Mouse (Mus musculus): ENCODE data around the gene Gstm2.
"Not testable (repeated sequence)": the region's sequence is repeated elsewhere in the genome, so short reads cannot be mapped to it uniquely, and the experiment has no call there.

The Gstm2 gene

DNA sequence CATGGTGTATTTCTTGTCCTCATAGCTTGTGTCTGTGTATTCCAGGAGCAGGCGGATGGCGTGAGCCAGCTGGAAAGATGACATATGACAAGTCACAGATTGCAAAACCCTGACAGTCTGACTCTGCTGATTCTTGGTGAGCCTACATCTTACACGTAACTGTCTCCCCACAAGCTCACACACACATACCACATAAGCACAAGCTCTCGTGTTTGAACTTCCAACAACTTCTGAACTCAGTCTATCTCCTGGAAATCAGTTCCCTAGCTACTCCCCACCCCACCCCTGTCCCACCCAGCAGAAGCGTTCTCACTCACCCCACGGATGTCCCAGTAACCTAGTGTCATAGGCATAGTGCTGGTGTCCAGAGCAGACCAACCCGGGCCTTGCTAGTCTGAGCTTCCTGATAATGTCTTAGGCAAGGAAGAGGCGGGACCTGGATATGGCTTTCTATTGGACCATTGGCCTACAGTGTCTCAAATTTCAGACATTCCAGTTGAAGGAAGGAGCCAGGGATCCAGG lies at the start of gene Gstm2:
Gene Gstm2 (minus strand): TSS at position 413 of the 522 bp plus-strand sequence.
- DNase-seq (ENCODE audit: low spot score): peak; percentile 89

DNA sequence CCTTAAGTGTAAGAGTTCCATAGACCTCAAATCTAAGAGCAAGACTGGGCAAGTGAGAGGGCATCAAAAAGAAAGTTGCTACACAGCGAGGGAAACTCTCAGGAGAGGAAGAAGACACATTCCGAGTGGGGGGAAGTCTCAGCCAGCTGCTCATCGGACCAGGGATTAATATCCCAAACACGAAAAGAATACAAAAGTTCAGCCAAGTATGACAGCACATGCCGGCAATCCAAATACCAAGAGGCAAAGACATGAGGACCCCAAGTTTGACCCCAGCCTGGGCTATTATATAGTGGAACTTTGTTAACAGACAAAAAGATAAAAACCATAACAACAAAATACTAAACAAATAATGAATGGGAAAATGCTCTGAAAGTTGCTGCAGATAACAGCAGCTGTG lies 46.9 kb upstream of the Gstm2 start:
- no peak for DNase-seq (ENCODE audit: low spot score)

DNA sequence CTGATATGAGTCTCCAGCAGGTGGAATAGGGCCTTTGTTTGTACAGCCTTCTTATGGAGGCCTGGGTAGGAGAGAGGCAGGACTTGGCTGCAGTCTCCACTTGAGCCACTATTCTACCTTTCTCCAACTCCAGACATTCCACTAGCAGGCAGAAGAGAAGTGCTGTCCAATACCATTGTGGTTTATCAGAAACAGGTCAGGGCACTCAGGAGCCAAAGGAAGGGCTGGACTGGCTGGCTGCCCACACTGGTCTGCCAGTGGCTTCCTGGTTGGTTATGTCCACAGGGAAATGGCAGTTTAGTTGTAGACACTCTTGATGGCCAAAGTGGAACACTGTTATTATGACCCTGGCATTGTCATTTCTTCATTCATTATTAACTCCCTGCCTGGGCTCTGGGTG lies 45.9 kb upstream of the Gstm2 start:
- no peak for DNase-seq (ENCODE audit: low spot score)

DNA sequence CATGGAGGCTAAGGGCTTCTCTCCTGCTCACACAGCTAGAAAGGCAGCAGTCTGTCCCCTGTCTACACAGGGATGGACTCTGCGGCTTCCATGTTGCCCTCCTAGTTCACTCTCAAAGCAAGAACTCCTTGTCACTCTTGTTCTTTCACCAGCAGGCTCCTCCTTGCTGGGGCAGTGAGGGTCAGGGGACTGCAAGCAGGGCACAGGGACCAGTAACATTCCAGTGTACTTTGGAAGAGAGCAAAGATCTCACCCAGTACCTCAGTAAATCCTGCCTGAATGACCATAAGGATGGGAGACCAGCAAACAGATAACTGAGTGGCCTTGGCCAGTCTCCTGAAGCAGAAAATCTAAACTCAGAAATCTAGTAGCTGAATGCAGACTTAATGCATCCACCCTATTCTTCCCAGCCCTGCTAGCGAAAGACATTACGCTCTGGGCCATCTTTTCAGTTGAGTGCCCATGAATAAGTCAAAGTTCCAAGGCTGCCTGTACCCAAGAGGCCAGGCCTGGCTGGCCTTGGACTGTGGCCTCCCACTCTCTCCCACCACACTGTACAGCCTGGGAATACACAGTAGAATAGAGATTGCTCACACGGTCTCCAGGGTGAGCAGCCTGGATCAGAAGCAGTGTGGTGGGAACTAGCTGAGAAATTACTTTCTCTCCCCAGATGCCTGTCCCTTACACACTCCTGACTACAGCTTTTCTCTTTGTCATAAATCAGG lies 42.5 kb upstream of the Gstm2 start:
- DNase-seq (ENCODE audit: low spot score): no peak

DNA sequence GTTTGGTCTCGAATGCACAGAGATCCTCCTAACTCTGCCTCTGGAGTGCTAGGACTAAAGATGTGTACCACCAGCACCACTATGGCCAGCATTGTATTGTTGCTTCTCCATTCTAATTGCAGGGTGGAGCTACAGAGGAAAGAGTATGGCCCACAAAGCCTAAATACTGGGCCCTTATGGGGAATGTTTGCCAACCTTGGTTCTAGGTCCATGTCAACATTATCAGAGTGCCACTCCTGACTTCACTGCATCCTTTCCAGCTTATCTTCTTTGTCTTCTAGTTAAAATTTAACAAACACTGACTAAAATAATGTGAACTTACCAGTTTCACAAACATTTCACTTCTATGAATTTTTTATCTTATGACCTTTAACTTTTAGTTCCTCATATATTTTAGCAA lies 40.3 kb upstream of the Gstm2 start:
- no peak for DNase-seq (ENCODE audit: low spot score)

DNA sequence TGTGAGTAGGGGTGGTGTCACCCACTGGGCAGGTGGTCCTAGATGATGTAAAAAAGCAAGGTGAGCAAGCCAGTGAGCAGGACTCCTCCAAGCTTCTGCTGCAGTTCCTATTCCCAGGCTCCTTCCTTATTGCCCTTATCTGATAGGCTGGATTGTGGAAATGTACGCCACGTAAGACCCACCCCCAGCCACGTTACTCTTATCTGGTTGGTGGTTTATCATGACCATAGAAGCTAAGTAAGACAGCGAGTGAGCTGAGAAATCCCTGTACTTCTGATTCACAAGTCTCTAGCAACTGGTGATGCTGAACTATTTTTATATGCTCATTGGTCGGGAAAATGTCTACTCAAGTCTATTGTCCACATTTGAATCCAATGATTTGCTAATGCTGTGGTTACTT lies 39.8 kb upstream of the Gstm2 start:
- DNase-seq (ENCODE audit: low spot score): peak; percentile 44

DNA sequence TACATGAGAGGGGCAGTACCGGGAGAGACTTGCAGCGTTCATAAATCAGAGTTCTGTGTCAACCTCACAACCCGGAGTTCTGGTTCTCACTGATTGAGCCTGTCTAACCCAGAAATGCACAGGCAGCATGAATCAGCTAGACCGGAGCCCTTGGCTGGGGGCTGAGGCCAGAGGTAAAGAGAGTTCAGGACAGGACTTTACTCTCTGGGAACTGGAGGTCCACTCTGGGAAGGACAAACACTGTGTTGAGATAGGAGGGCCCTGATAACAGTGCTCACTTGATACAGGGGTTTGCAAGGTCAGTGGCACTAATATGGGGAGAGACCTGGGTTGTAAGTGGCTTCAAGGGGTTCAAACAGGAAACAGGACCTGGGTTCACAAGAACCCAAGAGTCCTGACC lies 39.1 kb upstream of the Gstm2 start:
- no peak for DNase-seq (ENCODE audit: low spot score)

DNA sequence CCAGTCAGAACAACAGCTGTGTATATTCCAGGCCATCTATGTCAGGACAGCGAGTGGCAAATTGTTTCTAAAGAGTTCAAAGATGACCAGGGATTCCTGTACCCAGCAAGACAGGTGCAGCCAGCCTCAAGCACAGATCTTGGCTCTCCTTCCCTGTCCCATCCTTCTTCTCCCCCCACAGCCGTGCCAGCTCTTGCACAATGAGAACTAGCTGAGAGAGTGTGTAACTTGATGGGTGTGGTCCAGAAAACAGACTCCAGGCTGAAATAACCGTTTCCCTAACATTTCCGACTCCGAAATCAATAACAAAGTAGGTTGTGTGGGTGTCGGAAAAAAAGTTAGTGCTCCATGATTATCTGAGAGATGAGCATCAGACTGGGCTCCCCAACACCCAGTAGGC lies 36.4 kb upstream of the Gstm2 start:
- DNase-seq (ENCODE audit: low spot score): peak; percentile 27

DNA sequence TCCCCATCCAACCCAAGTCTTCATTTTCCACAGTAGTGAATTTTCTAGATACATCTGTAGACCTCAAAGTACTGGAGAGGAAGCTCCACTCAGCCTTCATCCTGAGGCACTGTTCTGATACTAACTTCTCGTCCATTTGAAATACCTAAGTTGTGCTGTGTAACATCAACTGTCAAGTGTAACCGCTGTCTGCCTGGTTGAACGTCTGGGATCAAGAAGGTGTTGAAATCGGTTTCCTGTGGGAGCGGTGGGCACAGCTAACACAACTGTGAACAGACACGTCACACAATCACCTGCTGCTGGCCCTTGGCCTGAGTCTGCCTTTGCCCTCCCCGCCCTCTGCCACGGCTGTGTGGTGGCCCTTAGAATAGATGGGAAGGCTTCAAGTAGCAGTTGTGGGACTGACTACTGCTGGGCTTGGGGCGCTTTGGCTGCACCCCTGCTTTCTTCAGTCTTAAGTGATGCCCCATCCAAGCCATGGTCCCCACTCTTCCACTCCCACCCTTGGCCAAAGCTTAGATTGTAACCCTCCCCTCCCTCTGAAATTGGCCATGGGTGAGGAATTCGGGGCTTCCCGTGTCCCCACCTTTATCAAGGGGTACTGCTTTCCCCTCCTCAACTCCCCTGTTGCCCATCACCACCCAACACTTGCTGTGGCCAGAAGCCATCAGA lies 34.2 kb upstream of the Gstm2 start:
- not testable (repeated sequence) for DNase-seq (ENCODE audit: low spot score)

DNA sequence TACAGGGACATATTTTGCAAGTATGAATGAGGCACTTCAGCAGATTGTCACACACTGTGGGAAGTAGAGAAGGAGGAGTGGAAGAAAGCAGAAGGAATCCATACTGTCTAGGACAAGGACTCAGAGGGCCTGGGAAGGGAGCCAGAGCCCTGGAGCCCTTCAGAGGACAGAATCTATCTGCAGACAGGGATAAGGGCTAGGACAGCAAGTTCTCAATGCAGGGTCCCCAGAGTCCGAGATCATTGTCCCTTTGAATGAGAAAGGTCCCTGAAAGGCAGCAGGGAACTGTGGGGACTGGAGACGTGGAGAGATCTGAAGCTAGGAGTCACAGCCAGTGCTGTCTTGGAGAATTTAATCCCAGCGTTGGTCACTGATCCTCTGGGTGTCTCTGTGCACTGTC lies 33.0 kb upstream of the Gstm2 start:
- DNase-seq (ENCODE audit: low spot score): not testable (repeated sequence)

DNA sequence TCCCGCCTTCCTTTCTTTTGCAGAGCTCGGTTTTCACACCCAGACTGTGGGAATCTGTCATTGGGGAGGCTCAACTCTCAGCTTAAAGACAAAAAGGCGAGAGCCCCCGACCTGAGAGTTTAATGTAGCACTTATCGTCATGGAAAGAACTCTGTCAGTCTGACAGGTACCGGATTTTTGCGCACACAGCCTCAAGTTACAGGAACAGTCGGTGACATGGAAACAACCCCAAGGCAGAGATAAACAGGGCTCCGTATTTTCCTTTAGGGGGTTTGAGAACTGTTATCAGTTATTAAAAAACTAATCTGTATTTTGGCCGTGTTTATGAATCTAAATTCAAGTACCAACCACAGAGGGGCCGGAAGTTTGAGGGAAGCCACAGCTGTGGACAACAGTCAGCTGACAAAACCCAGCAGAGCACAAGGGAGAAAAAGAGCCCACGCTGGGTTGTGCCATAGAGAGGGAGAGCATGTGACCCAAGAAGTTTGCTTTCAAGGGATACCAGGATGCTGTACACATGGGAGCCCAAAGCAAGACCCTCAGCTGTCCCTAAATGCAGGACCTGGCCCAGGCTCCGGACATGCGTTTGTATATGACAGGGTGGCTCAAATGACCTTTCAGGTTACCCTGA lies 32.1 kb upstream of the Gstm2 start:
- DNase-seq (ENCODE audit: low spot score): no peak

DNA sequence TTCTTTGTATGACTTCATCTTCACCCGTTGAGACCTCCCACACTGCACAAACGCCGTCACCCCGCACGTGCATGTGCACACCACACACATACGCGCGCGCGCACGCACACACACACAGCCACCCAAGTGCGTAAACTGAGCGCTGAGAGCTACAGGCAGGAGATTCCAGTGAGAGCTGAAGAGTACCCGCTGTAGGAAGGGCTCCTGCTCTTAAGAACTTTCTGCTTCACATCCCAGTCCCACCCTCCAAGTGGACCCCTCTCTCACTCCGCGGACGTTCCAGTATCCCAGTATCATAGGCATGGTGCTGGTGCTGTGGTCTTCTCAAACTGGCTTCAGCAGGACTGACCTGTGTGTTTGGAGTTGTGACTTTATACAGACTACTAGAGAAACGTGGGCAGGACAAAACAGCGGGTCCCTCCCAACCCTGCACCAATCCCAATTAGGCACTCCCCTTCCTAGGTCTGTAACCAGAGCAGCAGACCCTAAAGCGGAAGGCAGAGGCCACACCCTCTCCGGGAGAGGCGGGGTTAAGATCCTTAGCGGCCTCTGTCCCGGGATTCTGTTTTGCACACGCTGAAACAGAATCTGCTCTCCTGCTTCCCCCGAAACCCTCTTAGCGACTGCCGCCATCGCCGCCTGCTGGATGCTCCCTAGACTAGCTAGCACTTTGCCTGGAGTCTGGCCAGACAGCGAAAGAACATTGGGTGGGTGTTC lies 31.4 kb upstream of the Gstm2 start, which contains the start of gene Gstm1:
Gene Gstm1 (minus strand): TSS at position 501 of the 717 bp plus-strand sequence.
- peak; percentile 97 for DNase-seq (ENCODE audit: low spot score)

DNA sequence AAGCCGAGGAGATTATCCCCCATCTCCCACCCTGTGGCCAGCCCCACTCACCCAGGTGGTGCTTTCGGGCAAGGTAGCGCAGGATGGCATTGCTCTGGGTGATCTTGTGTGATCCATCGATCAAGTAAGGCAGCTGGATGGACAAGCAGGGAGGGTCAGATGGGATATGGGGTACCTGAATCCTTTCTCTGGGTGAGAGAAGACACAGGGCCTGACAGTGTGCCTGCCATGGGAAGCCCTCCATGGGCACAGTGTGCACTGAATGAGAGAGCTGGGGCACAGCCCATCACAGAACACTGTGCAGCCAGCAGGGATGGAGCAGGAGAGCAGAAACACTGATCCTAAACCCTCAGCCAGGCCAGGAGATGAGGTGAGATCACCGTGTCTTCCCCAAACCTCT lies 30.2 kb upstream of the Gstm2 start:
- not testable (repeated sequence) for DNase-seq (ENCODE audit: low spot score)

DNA sequence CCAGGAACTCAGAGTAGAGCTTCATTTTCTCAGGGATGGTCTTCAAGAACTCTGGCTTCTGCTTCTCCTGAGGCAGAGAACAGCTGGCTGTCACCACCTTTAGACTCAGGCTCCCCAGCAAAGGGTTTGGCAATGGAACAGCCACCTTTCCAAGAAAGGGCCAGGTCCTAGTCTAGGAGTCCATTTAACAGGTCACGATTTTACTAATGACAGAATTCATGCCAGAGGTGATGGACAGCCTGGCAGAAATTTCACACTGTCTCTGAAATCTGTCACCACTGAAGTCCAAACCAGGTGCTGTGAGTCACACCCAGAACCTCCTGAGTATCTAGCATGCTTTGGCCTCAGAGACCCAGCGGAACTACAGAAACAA lies 28.7 kb upstream of the Gstm2 start:
- DNase-seq (ENCODE audit: low spot score): no peak

DNA sequence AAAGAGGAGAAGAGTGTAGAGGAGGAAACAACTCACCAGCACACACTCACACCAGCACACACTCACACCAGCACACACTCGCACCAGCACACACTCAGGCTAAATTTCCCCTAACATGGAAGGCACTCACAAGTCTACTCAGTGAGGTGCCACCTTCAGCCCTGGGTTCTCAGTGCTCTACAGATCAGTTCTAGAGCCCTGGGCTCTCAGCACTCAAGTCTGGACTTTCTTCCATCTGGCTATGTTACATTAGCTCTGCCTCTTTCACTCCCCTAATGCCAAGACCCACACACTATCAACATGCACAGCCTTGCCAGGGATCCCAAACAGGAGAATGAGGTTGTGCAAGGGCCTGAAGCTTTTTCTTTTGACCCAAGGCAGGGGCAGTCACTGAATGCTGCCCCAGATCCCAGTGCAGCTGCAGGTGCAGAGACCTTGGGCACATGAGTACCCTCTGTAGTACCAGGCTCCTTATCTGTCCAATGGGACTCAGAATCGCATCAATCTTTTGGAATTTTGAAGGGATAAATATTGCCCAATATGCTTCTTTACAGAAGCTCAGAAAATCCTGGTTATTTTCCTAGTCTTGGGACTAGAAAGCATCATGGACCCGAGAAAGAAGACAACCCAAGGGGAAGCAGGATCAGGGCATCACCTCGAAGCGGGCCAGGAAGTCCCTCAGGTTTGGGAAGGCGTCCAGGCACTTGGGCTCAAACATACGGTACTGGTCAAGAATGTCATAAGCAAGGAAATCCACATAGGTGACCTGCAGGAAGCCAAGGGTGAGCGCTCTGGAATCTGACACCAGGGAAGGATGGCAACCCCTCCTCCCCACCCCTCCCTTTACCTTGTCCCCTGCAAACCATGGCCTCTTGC lies 28.1 kb upstream of the Gstm2 start:
- peak; percentile 66 for DNase-seq (ENCODE audit: low spot score)

DNA sequence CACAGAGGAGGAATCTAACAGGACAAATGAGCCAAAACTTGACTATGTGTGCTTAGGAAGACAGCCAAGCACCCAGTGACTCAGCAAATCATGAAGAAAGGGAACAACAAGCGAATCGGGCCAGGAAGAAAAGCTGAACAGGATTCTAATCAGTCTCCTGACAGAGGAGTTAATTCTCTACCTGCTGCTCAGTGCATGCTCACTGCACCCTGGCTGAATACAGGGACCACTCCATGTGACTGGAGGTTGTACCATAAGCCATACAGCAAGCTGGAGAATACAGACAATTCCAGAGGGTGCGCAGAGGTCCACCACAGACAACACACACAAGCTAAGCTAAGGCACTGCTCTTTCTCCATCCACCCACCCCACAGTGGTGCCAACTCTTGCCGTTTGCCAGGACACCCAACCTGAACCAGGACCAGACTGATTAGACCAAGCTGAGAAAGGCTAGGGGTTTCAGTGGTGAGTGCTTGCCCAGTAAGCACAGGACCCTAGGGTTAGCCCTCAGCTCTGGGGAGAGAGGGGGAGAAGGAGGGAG lies 27.1 kb upstream of the Gstm2 start:
- peak; percentile 96 for DNase-seq (ENCODE audit: low spot score)

DNA sequence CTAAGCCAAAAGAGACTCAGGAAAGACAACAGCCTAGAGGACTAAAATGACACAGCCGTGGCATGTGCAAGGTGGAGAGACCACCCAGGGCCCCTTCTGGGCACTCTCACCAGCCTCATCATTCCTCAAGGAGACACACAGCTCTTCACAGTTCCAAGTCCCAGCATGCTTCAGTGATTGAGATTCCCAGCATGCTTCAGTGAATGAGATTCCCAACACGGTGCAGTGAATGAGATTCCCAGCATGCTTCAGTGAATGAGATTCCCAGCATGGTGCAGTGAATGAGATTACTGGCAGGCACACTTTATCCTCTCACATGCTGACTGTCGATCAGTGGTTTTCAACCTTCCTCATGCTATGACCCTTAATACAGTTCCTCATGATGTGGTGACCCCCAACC lies 25.3 kb upstream of the Gstm2 start:
- no peak for DNase-seq (ENCODE audit: low spot score)

DNA sequence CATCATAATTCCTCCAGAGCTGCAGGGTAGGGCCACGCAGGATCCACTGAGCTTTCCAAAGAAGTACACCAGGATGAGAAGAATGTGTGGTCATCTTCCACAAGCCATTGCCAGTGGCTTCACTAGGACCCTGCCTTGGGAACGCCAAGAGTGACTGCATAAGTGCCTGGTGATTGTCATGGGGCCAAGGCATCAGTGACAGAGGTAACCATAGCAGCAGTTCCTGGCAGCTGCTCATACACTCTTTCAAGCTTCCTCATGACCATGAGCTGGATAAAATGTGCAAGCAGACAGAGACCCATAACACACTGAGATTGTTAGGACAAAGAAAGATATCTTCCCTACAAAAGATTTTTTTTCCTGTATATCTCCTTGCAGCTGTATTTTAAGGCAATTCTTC lies 24.0 kb upstream of the Gstm2 start:
- DNase-seq (ENCODE audit: low spot score): peak; percentile 81

DNA sequence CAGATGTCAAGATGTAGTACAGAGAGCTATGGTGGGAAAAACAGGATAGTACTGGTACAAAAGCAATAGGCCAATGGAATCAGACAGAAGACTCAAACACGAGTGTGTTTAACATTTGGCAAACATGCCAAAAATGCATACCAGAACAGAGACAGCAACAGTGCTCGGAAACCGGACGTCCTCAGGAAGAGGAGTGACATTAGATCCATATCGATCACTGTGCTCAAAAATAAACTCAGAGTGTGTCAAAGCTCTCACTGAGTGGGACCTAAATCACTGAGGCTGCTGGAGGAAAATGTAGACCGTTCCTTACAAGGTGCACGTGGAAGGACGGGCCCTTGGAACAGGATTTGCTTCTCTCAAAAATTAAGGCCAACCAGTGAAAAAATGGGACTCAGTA lies 15.8 kb upstream of the Gstm2 start:
- DNase-seq (ENCODE audit: low spot score): no peak

DNA sequence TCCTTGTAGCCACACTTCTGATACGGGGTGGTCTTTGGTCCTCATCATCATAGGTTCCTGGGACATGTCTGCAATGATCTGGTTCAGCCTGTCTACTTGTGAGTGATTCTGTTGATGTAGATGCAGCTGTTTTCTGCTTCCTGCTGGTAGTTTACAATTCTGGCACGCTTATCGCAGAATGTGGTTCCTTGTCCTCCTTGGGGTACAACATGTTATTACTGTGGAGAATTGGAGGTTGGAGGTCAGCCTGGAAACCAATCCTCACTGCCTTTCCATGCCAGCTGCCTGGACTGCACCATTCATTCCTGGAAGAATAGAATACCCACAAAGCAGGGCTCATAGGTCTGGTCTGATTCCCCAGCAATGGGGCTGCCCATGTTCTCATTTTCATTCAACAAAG lies 13.2 kb upstream of the Gstm2 start:
- DNase-seq (ENCODE audit: low spot score): no peak

DNA sequence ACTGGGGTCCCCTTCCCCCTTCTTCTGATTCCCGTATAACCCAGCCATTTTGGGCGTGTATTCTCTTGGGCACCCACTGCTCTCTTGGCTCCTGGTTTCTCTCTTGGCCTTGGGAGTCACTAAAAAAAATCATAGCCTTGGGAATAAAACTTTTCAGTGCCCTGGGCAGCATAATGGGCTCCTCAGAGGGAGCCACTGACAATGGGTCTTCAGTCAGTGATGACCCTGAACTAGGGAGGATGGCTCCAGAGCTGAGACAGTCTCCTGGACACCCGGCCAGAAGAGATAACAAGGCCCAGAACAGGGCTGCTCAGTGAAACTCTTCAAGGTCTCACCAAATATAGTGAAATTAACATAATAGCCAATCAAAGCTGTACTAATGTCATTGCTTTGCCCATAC lies 12.3 kb upstream of the Gstm2 start:
- DNase-seq (ENCODE audit: low spot score): no peak

Measured in adipocyte (in vitro differentiated cells).